Mouse (Mus musculus) brown adipose tissue, adult 24 weeks (tissue): ENCODE measurements around the gene Ankrd13a. TPM values are rescaled to one million over a fixed set of nuclear protein-coding genes. Genes with fewer than 3 reads are reported as not detected.

Experiments used
- polyA plus RNA-seq: library from polyadenylated mRNA; stranded (reverse); fragments of >200 nt; gene quantifications from 2 replicates; pipeline ENCODE4 v1.2.4, GENCODE M21; 2012; ENCODE audit not compliant: missing spikeins, insufficient read depth, insufficient read length

Gene Ankrd13a
- polyA plus RNA-seq, 1 experiment = 53.8 TPM

Other genes with a start within 250 kb of the Ankrd13a start
- 1.8 and 2.7 TPM in 2 replicates for gene Fam222a, start 206.7 kb upstream of the Ankrd13a start, polyA plus RNA-seq
- gene Trpv4, start 116.3 kb upstream of the Ankrd13a start, polyA plus RNA-seq = 0.83 and 1.2 TPM in 2 replicates
- 29.8 and 31.9 TPM in 2 replicates for gene Gltp, start 83.7 kb upstream of the Ankrd13a start, polyA plus RNA-seq
- 1.5 and 4.4 TPM in 2 replicates for gene Tchp, start 66.9 kb upstream of the Ankrd13a start, polyA plus RNA-seq
- gene Git2, start 840 bp downstream of the Ankrd13a start, polyA plus RNA-seq = 15.1 and 17.6 TPM in 2 replicates
- gene 1500011B03Rik, start 48.8 kb downstream of the Ankrd13a start, polyA plus RNA-seq = 2.1 and 5.5 TPM in 2 replicates
- not detected in 2 replicates for gene 4930519G04Rik, start 79.0 kb downstream of the Ankrd13a start, polyA plus RNA-seq
- not detected in 2 replicates for gene Gm9936, start 84.0 kb downstream of the Ankrd13a start, polyA plus RNA-seq
- gene Oasl2, start 122.3 kb downstream of the Ankrd13a start, polyA plus RNA-seq = 3.3 and 5.9 TPM in 2 replicates
- gene Oasl1, start 148.6 kb downstream of the Ankrd13a start, polyA plus RNA-seq = 1.2 TPM in 1 of 2 replicates, not detected in the other
- 11.2 and 11.3 TPM in 2 replicates for gene 2210016L21Rik, start 167.5 kb downstream of the Ankrd13a start, polyA plus RNA-seq
- gene Hnf1a, start 196.4 kb downstream of the Ankrd13a start, polyA plus RNA-seq = not detected in 2 replicates
- gene Sppl3, start 236.5 kb downstream of the Ankrd13a start, polyA plus RNA-seq = 15.8 and 15.9 TPM in 2 replicates